Mouse (Mus musculus) adrenal gland, postnatal 36 days (tissue): ENCODE data around the gene Amotl2. TPM values are rescaled to one million over a fixed set of nuclear protein-coding genes. Genes with fewer than 3 reads are reported as not detected.

ENCODE experiments used
- DNase-seq, 2 experiments: peaks; one replicate each; pipeline ENCODE4 v3.0.0; 2021; ENCODE audit warnings: mixed read lengths in 1 of 2
- total RNA-seq, 2 experiments: library from RNA; stranded (reverse); gene quantifications; 2 replicates each; pipeline ENCODE4 v1.2.3; 2021

Gene Amotl2
- total RNA-seq, 2 experiments from 2014 or later: 219 to 385 TPM

DNA sequence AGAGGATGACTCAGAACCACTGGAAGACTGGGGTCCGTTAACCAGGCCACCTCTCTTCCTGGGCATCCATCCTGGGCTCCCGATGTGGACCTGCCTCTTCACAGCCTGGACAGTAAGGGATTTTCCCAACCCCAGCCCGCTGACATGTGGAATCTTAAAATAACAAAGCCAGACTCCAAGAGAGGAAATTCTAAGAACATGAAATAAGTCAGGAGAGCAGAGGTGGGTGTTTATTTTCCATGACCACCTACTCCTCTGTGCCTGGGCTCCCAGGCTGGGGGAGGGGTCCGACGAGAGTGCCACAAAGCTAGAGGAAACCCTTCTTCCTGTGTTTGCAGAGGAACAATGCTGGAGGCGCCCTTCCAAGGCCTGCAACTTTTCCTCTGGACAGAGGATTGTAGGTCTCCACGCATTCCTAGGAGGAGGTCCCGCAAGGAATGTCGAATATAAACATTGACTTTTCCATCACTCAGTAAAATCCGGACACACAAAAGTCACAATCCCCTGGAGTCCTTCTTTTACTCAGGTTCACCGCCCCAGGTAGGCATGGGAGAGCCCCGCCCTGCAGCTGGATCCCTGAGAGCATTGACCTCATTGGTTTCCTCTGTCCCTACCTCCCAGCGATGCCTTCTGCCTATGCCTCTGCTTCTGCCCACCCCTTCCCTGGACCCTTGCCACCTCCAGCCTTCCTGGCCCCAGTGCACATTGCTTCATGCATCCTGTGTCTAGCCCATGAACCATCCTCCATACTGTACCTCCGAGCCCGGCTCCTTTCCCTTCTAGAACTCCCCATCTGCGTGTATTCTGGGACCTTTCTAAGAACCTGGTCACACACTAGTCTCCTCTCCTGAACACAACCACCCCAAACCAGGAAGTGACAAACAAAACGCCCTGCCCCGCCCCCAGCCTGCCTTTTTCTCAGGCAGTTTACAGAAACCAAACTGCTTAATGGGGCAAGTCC, 61.4 kb downstream of the Amotl2 start:
- DNase-seq: peak; percentile 59 to 76

GRCm38 (mm10) chr9:102779493-102779892, 63.0 kb downstream of the Amotl2 start:
- peak; percentile 97 to 99 for DNase-seq

Other genes with a start within 250 kb of the Amotl2 start
- gene Ky, start 210.9 kb upstream of the Amotl2 start, total RNA-seq: under 1 TPM; 0.56 to 0.99 TPM
- 100 to 1,000 TPM; 333 to 359 TPM for gene Anapc13, start 90.4 kb upstream of the Amotl2 start, total RNA-seq
- 10 to 100 TPM; 39.6 to 41.1 TPM for gene Cep63, start 90.1 kb upstream of the Amotl2 start, total RNA-seq
- 10 to 100 TPM; 61.3 to 71.5 TPM for gene Ryk, start 118.2 kb downstream of the Amotl2 start, total RNA-seq